Mouse (Mus musculus) MEL (cell line): ENCODE data around the gene Chd2. TPM values are rescaled to one million over a fixed set of nuclear protein-coding genes. Genes with fewer than 3 reads are reported as not detected.

Experiments used
- DNase-seq: peaks from one replicate; pipeline ENCODE4 v3.0.0; 2011; ENCODE audit warnings: low read depth, low spot score
- H3K27ac ChIP-seq: 2 replicates; pipeline ENCODE4 v1.5.1; 2012; ENCODE audit warnings: low read depth, mild to moderate bottlenecking, control low read depth, low read length, moderate library complexity; ENCODE audit not compliant: control insufficient read depth
- H3K27me3 ChIP-seq, 2 experiments: fragments of 150-350 bp in 1 of 2; sonication (generic) in 1 of 2; 2 replicates each; pipeline ENCODE4 v1.6.1; 2012; ENCODE audit warnings: low read length in 2 of 2, mild to moderate bottlenecking in 2 of 2, improper control_type of control experiment in 1 of 2, moderate library complexity in 1 of 2; ENCODE audit not compliant: insufficient read depth in 2 of 2, control insufficient read depth in 1 of 2
- H3K36me3 ChIP-seq, 2 experiments: 2 replicates each; pipeline ENCODE4 v1.6.1; 2012 to 2014; ENCODE audit warnings: low read length in 2 of 2, improper control_type of control experiment in 1 of 2, inconsistent platforms in 1 of 2, mild to moderate bottlenecking in 1 of 2; ENCODE audit not compliant: insufficient read depth in 2 of 2, control insufficient read depth in 1 of 2
- H3K4me1 ChIP-seq, 2 experiments: fragments of 150-350 bp in 1 of 2; sonication (generic) in 1 of 2; 2 replicates each; pipeline ENCODE4 v1.6.1; 2012; ENCODE audit warnings: low read length in 2 of 2, improper control_type of control experiment in 1 of 2, mild to moderate bottlenecking in 1 of 2; ENCODE audit not compliant: insufficient read depth in 2 of 2, control insufficient read depth in 1 of 2
- H3K4me3 ChIP-seq, 2 experiments: fragments of 150-350 bp in 1 of 2; sonication (generic) in 1 of 2; 2 replicates each; pipeline ENCODE4 v1.5.1; 2012; ENCODE audit warnings: low read depth in 2 of 2, low read length in 2 of 2, mild to moderate bottlenecking in 2 of 2, moderate library complexity in 2 of 2, control low read depth in 1 of 2, improper control_type of control experiment in 1 of 2; ENCODE audit not compliant: control insufficient read depth in 1 of 2, insufficient read depth in 1 of 2
- H3K79me2 ChIP-seq: 2 replicates; pipeline ENCODE4 v1.6.1; 2012; ENCODE audit warnings: mild to moderate bottlenecking, low read length, moderate library complexity; ENCODE audit not compliant: control insufficient read depth, poor library complexity, insufficient read depth
- H3K9ac ChIP-seq: 2 replicates; pipeline ENCODE4 v1.6.1; 2012; ENCODE audit warnings: low read depth, mild to moderate bottlenecking, control low read depth, low read length, moderate library complexity; ENCODE audit not compliant: control insufficient read depth, poor library complexity, severe bottlenecking
- H3K9me3 ChIP-seq: fragments of 150-350 bp; sonication (generic); replicated peaks from 2 replicates; pipeline ENCODE4 v1.6.1; 2012; ENCODE audit warnings: mild to moderate bottlenecking, low read length, improper control_type of control experiment, moderate library complexity; ENCODE audit not compliant: insufficient read depth
- BHLHE40 ChIP-seq: IDR thresholded peaks from 2 replicates; pipeline ENCODE4 v1.6.1; 2012; ENCODE audit warnings: low read depth, mild to moderate bottlenecking, inconsistent platforms, low read length, improper control_type of control experiment, borderline replicate concordance
- E2F4 ChIP-seq: IDR thresholded peaks from 2 replicates; pipeline ENCODE4 v1.6.1; 2011; ENCODE audit warnings: low read depth, low read length, improper control_type of control experiment, borderline replicate concordance
- EP300 ChIP-seq, 2 experiments: IDR thresholded peaks; 2 replicates each; pipeline ENCODE4 v1.6.1; 2011; ENCODE audit warnings: improper control_type of control experiment in 2 of 2, low read length in 2 of 2, low read depth in 1 of 2, mild to moderate bottlenecking in 1 of 2
- ETS1 ChIP-seq: IDR thresholded peaks from 2 replicates; pipeline ENCODE4 v1.6.1; 2012; ENCODE audit warnings: low read depth, mild to moderate bottlenecking, inconsistent platforms, low read length, improper control_type of control experiment, moderate library complexity
- GABPA ChIP-seq: IDR thresholded peaks from 2 replicates; pipeline ENCODE4 v1.6.1; 2012; ENCODE audit warnings: low read depth, mild to moderate bottlenecking, inconsistent platforms, low read length, improper control_type of control experiment, moderate library complexity
- HCFC1 ChIP-seq: IDR thresholded peaks from 2 replicates; pipeline ENCODE4 v1.6.1; 2012; ENCODE audit warnings: low read depth, mild to moderate bottlenecking, inconsistent platforms, low read length, improper control_type of control experiment, moderate library complexity
- KAT2A ChIP-seq: conservative IDR thresholded peaks from 2 replicates; pipeline ENCODE4 v1.6.1; 2012; ENCODE audit warnings: low read depth, low read length, improper control_type of control experiment, inconsistent platforms
- MAFK ChIP-seq: IDR thresholded peaks from 2 replicates; pipeline ENCODE4 v1.6.1; 2011; ENCODE audit warnings: low read depth, mild to moderate bottlenecking, low read length, improper control_type of control experiment, borderline replicate concordance
- MAX ChIP-seq: IDR thresholded peaks from 2 replicates; pipeline ENCODE4 v1.6.1; 2011; ENCODE audit warnings: low read length, improper control_type of control experiment
- MAZ ChIP-seq: IDR thresholded peaks from 2 replicates; pipeline ENCODE4 v1.6.1; 2012; ENCODE audit warnings: low read depth, mild to moderate bottlenecking, inconsistent platforms, low read length, improper control_type of control experiment
- MXI1 ChIP-seq: IDR thresholded peaks from 2 replicates; pipeline ENCODE4 v1.6.1; 2011; ENCODE audit warnings: mild to moderate bottlenecking, low read depth, low read length, improper control_type of control experiment
- MYC ChIP-seq: IDR thresholded peaks from 2 replicates; pipeline ENCODE4 v1.6.1; 2011; ENCODE audit warnings: low read depth, mild to moderate bottlenecking, low read length, improper control_type of control experiment, moderate library complexity
- NELFE ChIP-seq: IDR thresholded peaks from 2 replicates; pipeline ENCODE4 v1.6.1; 2011; ENCODE audit warnings: low read depth, low read length, improper control_type of control experiment
- NRF1 ChIP-seq: IDR thresholded peaks from 2 replicates; pipeline ENCODE4 v1.6.1; 2014; ENCODE audit warnings: low read depth, mild to moderate bottlenecking, inconsistent platforms, low read length, improper control_type of control experiment, moderate library complexity; ENCODE audit not compliant: poor library complexity, insufficient read depth, severe bottlenecking
- POLR2AphosphoS5 ChIP-seq: IDR thresholded peaks from 2 replicates; pipeline ENCODE4 v1.6.1; 2012; ENCODE audit warnings: low read depth, borderline replicate concordance, mild to moderate bottlenecking, inconsistent platforms, low read length, moderate library complexity, mixed read lengths
- RAD21 ChIP-seq: IDR thresholded peaks from 2 replicates; pipeline ENCODE4 v1.6.1; 2011; ENCODE audit warnings: mild to moderate bottlenecking, low read depth, low read length, improper control_type of control experiment
- RCOR1 ChIP-seq: IDR thresholded peaks from 2 replicates; pipeline ENCODE4 v1.6.1; 2012; ENCODE audit warnings: low read depth, mild to moderate bottlenecking, inconsistent platforms, low read length, improper control_type of control experiment
- SIN3A ChIP-seq: IDR thresholded peaks from 2 replicates; pipeline ENCODE4 v1.6.1; 2012; ENCODE audit warnings: low read length, improper control_type of control experiment, inconsistent platforms
- SMC3 ChIP-seq: IDR thresholded peaks from 2 replicates; pipeline ENCODE4 v1.6.1; 2011; ENCODE audit warnings: low read depth, low read length, improper control_type of control experiment
- TCF12 ChIP-seq: IDR thresholded peaks from 2 replicates; pipeline ENCODE4 v1.6.1; 2014; ENCODE audit warnings: low read depth, mild to moderate bottlenecking, inconsistent platforms, low read length, improper control_type of control experiment, moderate library complexity
- UBTF ChIP-seq: IDR thresholded peaks from 2 replicates; pipeline ENCODE4 v1.6.1; 2012; ENCODE audit warnings: low read depth, mild to moderate bottlenecking, inconsistent platforms, low read length, improper control_type of control experiment, moderate library complexity, borderline replicate concordance; ENCODE audit not compliant: insufficient read depth
- USF1 ChIP-seq: IDR thresholded peaks from 2 replicates; pipeline ENCODE4 v1.6.1; 2014; ENCODE audit warnings: low read depth, mild to moderate bottlenecking, inconsistent platforms, low read length, improper control_type of control experiment, moderate library complexity
- USF2 ChIP-seq, 2 experiments: IDR thresholded peaks; 2 replicates each; pipeline ENCODE4 v1.6.1; 2011 to 2012; ENCODE audit warnings: improper control_type of control experiment in 2 of 2, low read length in 2 of 2, borderline replicate concordance in 1 of 2, inconsistent platforms in 1 of 2, low read depth in 1 of 2, mild to moderate bottlenecking in 1 of 2; ENCODE audit not compliant: insufficient read depth in 1 of 2
- ZC3H11A ChIP-seq: IDR thresholded peaks from 2 replicates; pipeline ENCODE4 v1.6.1; 2012; ENCODE audit warnings: low read depth, mild to moderate bottlenecking, inconsistent platforms, low read length, improper control_type of control experiment
- ZKSCAN1 ChIP-seq: IDR thresholded peaks from 2 replicates; pipeline ENCODE4 v1.6.1; 2012; ENCODE audit warnings: low read depth, mild to moderate bottlenecking, inconsistent platforms, low read length, improper control_type of control experiment, moderate library complexity
- ZNF384 ChIP-seq: IDR thresholded peaks from 2 replicates; pipeline ENCODE4 v1.6.1; 2012; ENCODE audit warnings: low read depth, mild to moderate bottlenecking, inconsistent platforms, low read length, improper control_type of control experiment
- polyA plus RNA-seq, 2 experiments: library from polyadenylated mRNA; stranded (reverse) in 1 of 2; unstranded in 1 of 2; fragments of >175 nt in 1 of 2; fragments of >200 nt in 1 of 2; gene quantifications; 2 replicates each; pipeline versions ENCODE4 v1.2.1 to v1.2.4; 2012; ENCODE audit warnings: low replicate concordance in 2 of 2, low read depth in 1 of 2; ENCODE audit not compliant: insufficient read length in 2 of 2, insufficient read depth in 1 of 2, missing spikeins in 1 of 2
- total RNA-seq: library from RNA; depleted of rRNA; stranded (reverse); fragments of 300-350 nt; gene quantifications from 2 replicates; pipeline ENCODE4 v1.2.3, GENCODE M21; 2012

Chd2 gene
- total and polyA plus RNA-seq, 3 experiments: 9.9 to 275 (median 21.4) TPM

- Histone ChIP-seq H3K4me1 (no peaks in the 10 kb centered on the region), H3K79me2 (no peaks in the 10 kb centered on the region), H3K9ac (no peak overlapping the region), H3K36me3 (peaks cover 0 to 58% of the 10 kb centered on the region in 2 experiments; a peak in 2 of 4 replicates), H3K9me3 (no peaks in the 10 kb centered on the region), H3K27ac (no peak overlapping the region), H3K27me3 (no peaks in the 10 kb centered on the region), H3K4me3 (no peak overlapping the region)
- DNase-seq: no peak
- TF ChIP-seq BHLHE40: no peak
- TF ChIP-seq MXI1: no peak
- no peak for TF ChIP-seq UBTF
- no peak for TF ChIP-seq MAX
- TF ChIP-seq EP300 (IDR thresholded peaks at IDR 0.05; ENCODE audit: low read depth in 1 of 2, low read length in 2 of 2): no peak
- no peak for TF ChIP-seq POLR2AphosphoS5
- no peak for TF ChIP-seq E2F4
- no peak for TF ChIP-seq MAZ
- TF ChIP-seq ZC3H11A: no peak
- TF ChIP-seq NRF1: no peak
- no peak for TF ChIP-seq ETS1
- no peak for TF ChIP-seq TCF12
- TF ChIP-seq SIN3A: no peak
- TF ChIP-seq ZNF384: no peak
- TF ChIP-seq USF2 (IDR thresholded peaks at IDR 0.05; ENCODE audit: borderline replicate concordance in 1 of 2, insufficient read depth in 1 of 2, low read depth in 1 of 2, low read length in 2 of 2): no peak
- TF ChIP-seq USF1: no peak
- TF ChIP-seq ZKSCAN1: no peak
These were observed 90.0 kb downstream of the Chd2 start for GRCm38 (mm10) chr7:73451594-73451993.

GRCm38 (mm10) chr7:73442246-73442645 is 99.4 kb downstream of the Chd2 start:
- H3K36me3 ChIP-seq: peaks cover 0 to 52% of the 10 kb centered on the region in 2 experiments; a peak in 2 of 4 replicates
- no peak for DNase-seq
- no peaks in the 10 kb centered on the region for H3K79me2 ChIP-seq
- no peaks in the 10 kb centered on the region for H3K27me3 ChIP-seq
- H3K4me1 ChIP-seq: no peaks in the 10 kb centered on the region
- TF ChIP-seq ZNF384 (no peak), BHLHE40 (no peak), SMC3 (no peak), USF2 (IDR thresholded peaks at IDR 0.05; ENCODE audit: borderline replicate concordance in 1 of 2, insufficient read depth in 1 of 2, low read depth in 1 of 2, low read length in 2 of 2) (no peak), ZC3H11A (no peak), SIN3A (no peak), GABPA (no peak), E2F4 (no peak), KAT2A (no peak), MAFK (no peak), HCFC1 (no peak), ZKSCAN1 (no peak), MAZ (no peak), RCOR1 (no peak), MXI1 (no peak), NELFE (no peak), TCF12 (no peak), MYC (no peak), RAD21 (no peak)
- TF ChIP-seq, all 39 proteins: peak for 0
- Histone ChIP-seq H3K27ac (no peak overlapping the region), H3K9me3 (no peaks in the 10 kb centered on the region), H3K9ac (no peak overlapping the region), H3K4me3 (no peak overlapping the region)
